Mouse (Mus musculus) C2C12 (cell line): ENCODE results near the gene Pnpla5.

Experiments
- CEBPB ChIP-seq: IDR thresholded peaks from one replicate; pipeline ENCODE4 v1.6.1; 2011; ENCODE audit warnings: low read depth, mild to moderate bottlenecking, control low read depth, moderate library complexity
- CTCF ChIP-seq: IDR thresholded peaks from one replicate; pipeline ENCODE4 v1.5.1; 2011; ENCODE audit not compliant: control insufficient read depth, insufficient read depth, insufficient read length
- USF1 ChIP-seq: IDR thresholded peaks from one replicate; pipeline ENCODE4 v1.6.1; 2011; ENCODE audit warnings: low read depth, mild to moderate bottlenecking, control low read depth, moderate library complexity

- TF ChIP-seq USF1 (no peak), CTCF (no peak), CEBPB (no peak)
Observed at GRCm38 (mm10) chr15:84079519-84079918, 43.5 kb downstream of the Pnpla5 start.
